Mouse (Mus musculus) left cerebral cortex, adult 2 months (tissue): ENCODE results near the gene Eif2b4. TPM values are rescaled to one million over a fixed set of nuclear protein-coding genes. Genes with fewer than 3 reads are reported as not detected.

Experiments
- DNase-seq, 2 experiments: peaks; one replicate each; pipeline ENCODE4 v3.0.0; 2021 to 2022; ENCODE audit warnings: low spot score in 2 of 2, mixed read lengths in 1 of 2; ENCODE audit errors: extremely low spot score in 1 of 2
- H3K27ac ChIP-seq: fragments of 200-600 bp; 2 replicates; pipeline ENCODE4 v1.8.1; 2022
- H3K4me3 ChIP-seq: fragments of 200-600 bp; 2 replicates; pipeline ENCODE4 v1.8.1; 2022
- CTCF ChIP-seq: fragments of 200-600 bp; IDR thresholded peaks from 2 replicates; pipeline ENCODE4 v1.8.1; 2022; ENCODE audit warnings: antibody characterized with exemption, mild to moderate bottlenecking, moderate library complexity
- intact Hi-C: fragments of 180-260 bp; cut with DNase I; formaldehyde crosslinking; loops from one replicate; pipeline ENCODE4 v1.15.1; 2025
- total RNA-seq, 2 experiments: library from RNA; stranded (reverse); gene quantifications; 2 replicates each; pipeline ENCODE4 v1.2.3; 2021

Eif2b4 gene
- total RNA-seq, 2 experiments from 2014 or later = 39.7 to 43.7 TPM

DNA sequence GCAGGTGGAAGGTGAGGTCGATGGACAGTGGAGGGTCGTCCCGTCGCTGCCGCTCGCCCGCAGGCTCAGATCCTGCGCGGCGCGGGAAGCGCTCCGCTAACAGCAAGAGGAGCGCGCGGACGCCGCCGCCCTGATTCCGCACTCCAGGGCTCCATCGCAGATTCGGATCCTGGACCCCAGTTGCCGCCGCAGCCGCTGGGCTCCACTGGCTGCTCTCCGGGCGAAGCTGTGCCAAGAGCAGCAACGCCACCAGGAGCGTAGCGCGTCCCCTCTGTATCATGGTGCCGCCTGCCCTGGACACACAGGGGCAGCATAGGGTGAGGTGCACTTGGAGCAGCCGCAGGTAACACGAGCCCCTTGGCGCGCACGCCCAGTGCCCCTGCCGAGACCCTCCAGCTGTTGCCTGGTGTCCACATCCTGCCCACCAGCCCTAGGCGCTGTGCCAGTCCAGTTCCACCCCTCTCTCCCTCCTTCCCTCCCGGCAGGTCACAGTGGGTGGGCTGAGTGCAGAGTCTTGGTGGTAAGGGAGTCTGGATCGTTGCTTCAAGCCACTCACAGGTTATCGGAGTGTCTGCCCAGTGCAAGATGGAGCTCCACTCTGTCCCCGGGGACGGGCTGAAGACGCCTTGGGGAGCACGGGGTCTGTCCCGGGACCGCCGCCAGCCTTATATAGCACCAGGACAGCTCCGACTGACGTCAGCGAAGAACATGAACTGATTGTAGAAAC lies 54.8 kb downstream of the Eif2b4 start, which contains the start of gene Ucn:
Gene Ucn (minus strand): TSS at position 589 of the 727 bp plus-strand sequence.
- Histone ChIP-seq H3K4me3 (peak within 1 kb of the TSS; percentile 36), H3K27ac (no peak within 1 kb of the TSS)
- no peak for DNase-seq
- TF ChIP-seq CTCF = no peak
- intact Hi-C loops = no loop called here

- DNase-seq = no peak
- intact Hi-C loops = no loop called here
- Histone ChIP-seq H3K4me3 (peak overlapping the region; percentile 36), H3K27ac (no peak overlapping the region)
- TF ChIP-seq CTCF = no peak
These were observed 55.6 kb downstream of the Eif2b4 start for GRCm38 (mm10) chr5:31137658-31138057.

Other genes starting within 250 kb of the Eif2b4 start
- 10 to 100 TPM; 24.2 to 26.0 TPM for gene Cgref1, start 247.8 kb downstream of the Eif2b4 start, total RNA-seq
- 100 to 1,000 TPM; 129 to 134 TPM for gene Preb, start 233.1 kb downstream of the Eif2b4 start, total RNA-seq
- under 1 TPM; 0.12 to 0.23 TPM for gene Tcf23, start 224.8 kb downstream of the Eif2b4 start, total RNA-seq
- 10 to 100 TPM; 67.1 to 68.9 TPM for gene Atraid, start 145.1 kb downstream of the Eif2b4 start, total RNA-seq
- gene Slc5a6, start 144.5 kb downstream of the Eif2b4 start, total RNA-seq = 10 to 100 TPM; 16.7 to 19.3 TPM
- gene Cad, start 138.7 kb downstream of the Eif2b4 start, total RNA-seq = 10 to 100 TPM; 23.4 to 27.6 TPM
- gene Dnajc5g, start 87.1 kb downstream of the Eif2b4 start, total RNA-seq = not detected
- 100 to 1,000 TPM; 162 to 184 TPM for gene Slc30a3, start 85.2 kb downstream of the Eif2b4 start, total RNA-seq
- 1 to 10 TPM; 2.0 to 2.2 TPM for gene Trim54, start 76.7 kb downstream of the Eif2b4 start, total RNA-seq
- gene Ucn, start 54.6 kb downstream of the Eif2b4 start, total RNA-seq = 1 to 10 TPM; 1.3 to 1.8 TPM
- 10 to 100 TPM; 47.8 to 49.2 TPM for gene Mpv17, start 39.2 kb downstream of the Eif2b4 start, total RNA-seq
- gene Gm29609, start 13.5 kb downstream of the Eif2b4 start, total RNA-seq = 1 to 10 TPM; 3.0 to 3.2 TPM
- gene Gtf3c2, start 13.3 kb downstream of the Eif2b4 start, total RNA-seq = 10 to 100 TPM; 56.8 to 61.1 TPM
- gene Snx17, start 203 bp downstream of the Eif2b4 start, total RNA-seq = 10 to 100 TPM; 75.1 to 76.6 TPM
- gene Zfp513, start 8.9 kb upstream of the Eif2b4 start, total RNA-seq = 10 to 100 TPM; 28.0 to 31.4 TPM
- 10 to 100 TPM; 72.6 to 78.5 TPM for gene Ppm1g, start 27.3 kb upstream of the Eif2b4 start, total RNA-seq
- 10 to 100 TPM; 82.3 to 86.0 TPM for gene Nrbp1, start 47.4 kb upstream of the Eif2b4 start, total RNA-seq
- not detected for gene Gm9970, start 47.8 kb upstream of the Eif2b4 start, total RNA-seq
- gene Krtcap3, start 58.3 kb upstream of the Eif2b4 start, total RNA-seq = 1 to 10 TPM; 3.2 to 3.6 TPM
- gene Ift172, start 97.7 kb upstream of the Eif2b4 start, total RNA-seq = 100 to 1,000 TPM; 106 to 107 TPM
- 100 to 1,000 TPM; 147 to 157 TPM for gene Fndc4, start 102.7 kb upstream of the Eif2b4 start, total RNA-seq
- not detected for gene Gckr, start 104.0 kb upstream of the Eif2b4 start, total RNA-seq